In the genomic region with DNA sequence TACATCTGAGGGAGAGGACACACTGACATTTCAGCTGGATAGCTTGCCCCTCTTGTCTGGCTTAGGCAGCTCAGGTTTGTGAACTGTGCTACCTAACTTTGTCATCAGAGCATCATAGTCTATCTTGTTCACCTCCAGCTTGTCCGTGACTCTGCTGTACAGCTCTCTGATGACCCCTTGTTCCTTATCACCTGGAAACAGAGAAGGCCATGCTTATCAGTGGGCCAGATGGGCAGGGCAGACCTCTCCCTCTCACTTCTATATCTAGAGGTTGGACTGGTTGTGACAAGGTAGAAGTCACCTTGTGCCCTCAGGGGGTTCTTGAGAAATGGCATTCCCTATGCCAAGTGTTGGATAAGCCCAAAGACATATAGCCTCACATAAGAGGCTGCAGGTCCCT, we compare ENCODE assay signal across 11 mouse cellular contexts.
"Had no signal": no experiment of that assay in that cellular context is flagged by ENCODE, and none has a peak within 500 bp of the region (broad histone marks: within the 10 kb centered on the region; RNA-seq: fewer than 3 reads in every experiment).

No protein-coding gene starts in this region.

- DNase-seq: kidney, adult 8-10 months; kidney, postnatal 36 days; layer of hippocampus, adult 9-11 months; left cerebral cortex, postnatal 4 days; lung, adult 18-20 months; right cerebral cortex, postnatal 14 days; thymus, postnatal 4 days had no signal

- H3K27ac ChIP-seq: limb, embryonic 13.5 days; midbrain, embryonic 12.5 days; stomach, embryonic 15.5 days had no signal

- H3K4me1 ChIP-seq: midbrain, embryonic 12.5 days; stomach, embryonic 15.5 days had no signal

- H3K27me3 ChIP-seq: limb, embryonic 13.5 days; midbrain, embryonic 12.5 days; stomach, embryonic 15.5 days had no signal

- H3K9ac ChIP-seq: limb, embryonic 13.5 days; midbrain, embryonic 12.5 days; stomach, embryonic 15.5 days had no signal

- ATAC-seq: intestine, embryonic 16.5 days had no signal

- H3K36me3 ChIP-seq: limb, embryonic 13.5 days; midbrain, embryonic 12.5 days; stomach, embryonic 15.5 days had no signal

- H3K4me3 ChIP-seq: limb, embryonic 13.5 days; midbrain, embryonic 12.5 days; stomach, embryonic 15.5 days had no signal

- H3K4me2 ChIP-seq: limb, embryonic 13.5 days; midbrain, embryonic 12.5 days; stomach, embryonic 15.5 days had no signal

- H3K9me3 ChIP-seq: limb, embryonic 13.5 days; midbrain, embryonic 12.5 days; stomach, embryonic 15.5 days had no signal
